Mouse (Mus musculus) thymus, postnatal 4 days (tissue): Measurements from ENCODE around the gene Dapk2.

ENCODE experiments used
- DNase-seq: peaks from one replicate; pipeline ENCODE4 v3.0.0; 2021

Dapk2 gene

GRCm38 (mm10) chr9:66239173-66239572 lies 81.2 kb downstream of the Dapk2 start:
- no peak for DNase-seq

GRCm38 (mm10) chr9:66239691-66240090 lies 81.7 kb downstream of the Dapk2 start:
- no peak for DNase-seq

GRCm38 (mm10) chr9:66240493-66240892 lies 82.5 kb downstream of the Dapk2 start:
- DNase-seq, result peak; percentile 21

GRCm38 (mm10) chr9:66240991-66241390 lies 83.0 kb downstream of the Dapk2 start:
- DNase-seq, result no peak

GRCm38 (mm10) chr9:66241722-66242121 lies 83.7 kb downstream of the Dapk2 start:
- DNase-seq, result no peak

GRCm38 (mm10) chr9:66243240-66243639 lies 85.2 kb downstream of the Dapk2 start:
- DNase-seq, result no peak

GRCm38 (mm10) chr9:66244079-66244478 lies 86.1 kb downstream of the Dapk2 start:
- DNase-seq, result no peak

- no peak for DNase-seq
These were observed 87.7 kb downstream of the Dapk2 start for GRCm38 (mm10) chr9:66245707-66246106.

- DNase-seq, result no peak
These were observed 91.3 kb downstream of the Dapk2 start for GRCm38 (mm10) chr9:66249281-66249680.

GRCm38 (mm10) chr9:66251159-66251691 lies 93.2 kb downstream of the Dapk2 start:
- DNase-seq, result no peak

- DNase-seq, result no peak
These were observed 103.7 kb downstream of the Dapk2 start for GRCm38 (mm10) chr9:66261741-66262140.

GRCm38 (mm10) chr9:66263701-66264100 lies 105.7 kb downstream of the Dapk2 start:
- no peak for DNase-seq

- no peak for DNase-seq
These were observed 107.6 kb downstream of the Dapk2 start for GRCm38 (mm10) chr9:66265645-66266044.

- DNase-seq, result no peak
These were observed 108.5 kb downstream of the Dapk2 start for GRCm38 (mm10) chr9:66266237-66267170.

- DNase-seq, result no peak
These were observed 110.8 kb downstream of the Dapk2 start for GRCm38 (mm10) chr9:66268804-66269203.

GRCm38 (mm10) chr9:66270038-66270437 lies 112.0 kb downstream of the Dapk2 start:
- DNase-seq, result no peak

GRCm38 (mm10) chr9:66271726-66272125 lies 113.7 kb downstream of the Dapk2 start:
- DNase-seq, result no peak

- DNase-seq, result no peak
These were observed 115.6 kb downstream of the Dapk2 start for GRCm38 (mm10) chr9:66273632-66274031.

GRCm38 (mm10) chr9:66274657-66275056 lies 116.6 kb downstream of the Dapk2 start:
- DNase-seq, result no peak

- DNase-seq, result peak; percentile 33
These were observed 117.4 kb downstream of the Dapk2 start for GRCm38 (mm10) chr9:66275267-66275991.

- no peak for DNase-seq
These were observed 118.0 kb downstream of the Dapk2 start for GRCm38 (mm10) chr9:66276062-66276461.

- DNase-seq, result no peak
These were observed 118.8 kb downstream of the Dapk2 start for GRCm38 (mm10) chr9:66276697-66277385.

GRCm38 (mm10) chr9:66279647-66280046 lies 121.6 kb downstream of the Dapk2 start:
- DNase-seq, result no peak
